Mouse (Mus musculus): Measurements from ENCODE around the gene Mgat4b.

The Mgat4b gene

DNA sequence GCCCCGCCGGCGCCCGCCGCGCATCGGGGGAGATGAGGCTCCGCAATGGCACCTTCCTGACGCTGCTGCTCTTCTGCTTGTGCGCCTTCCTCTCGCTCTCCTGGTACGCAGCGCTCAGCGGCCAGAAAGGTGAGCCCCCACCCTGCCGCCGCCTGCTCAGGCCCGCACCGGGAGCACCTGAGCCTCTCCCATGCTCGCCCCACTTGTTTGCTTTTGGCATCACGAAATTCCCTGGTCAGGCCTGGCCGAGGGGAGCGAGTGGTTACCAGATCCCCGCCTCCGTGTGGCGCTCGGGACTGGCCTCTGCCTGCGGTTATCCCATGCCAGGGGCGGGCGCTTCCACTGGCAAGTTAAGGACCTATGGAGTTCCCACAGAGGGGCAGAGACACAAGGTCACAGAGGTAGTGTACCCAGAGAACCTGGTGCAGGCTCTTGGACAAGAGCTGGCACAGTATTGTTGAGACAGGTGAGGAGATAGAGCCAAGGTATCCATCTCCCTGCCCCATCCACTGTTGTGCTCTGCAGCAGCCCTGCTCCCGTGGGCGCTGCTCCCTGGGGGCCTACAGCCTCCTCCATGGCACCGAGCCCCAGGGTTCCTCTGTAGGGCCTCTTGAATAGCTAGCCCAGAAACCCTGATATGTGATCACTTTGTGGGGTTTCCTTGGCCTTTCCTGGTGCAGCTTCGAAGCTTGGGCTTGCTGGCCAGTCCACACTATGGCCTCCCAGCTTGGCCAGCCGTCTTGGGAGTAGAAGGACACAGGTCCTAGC is 15.1 kb downstream of the Mgat4b start:
- peak; percentile 45 for DNase-seq (ENCODE audit: low spot score)

DNA sequence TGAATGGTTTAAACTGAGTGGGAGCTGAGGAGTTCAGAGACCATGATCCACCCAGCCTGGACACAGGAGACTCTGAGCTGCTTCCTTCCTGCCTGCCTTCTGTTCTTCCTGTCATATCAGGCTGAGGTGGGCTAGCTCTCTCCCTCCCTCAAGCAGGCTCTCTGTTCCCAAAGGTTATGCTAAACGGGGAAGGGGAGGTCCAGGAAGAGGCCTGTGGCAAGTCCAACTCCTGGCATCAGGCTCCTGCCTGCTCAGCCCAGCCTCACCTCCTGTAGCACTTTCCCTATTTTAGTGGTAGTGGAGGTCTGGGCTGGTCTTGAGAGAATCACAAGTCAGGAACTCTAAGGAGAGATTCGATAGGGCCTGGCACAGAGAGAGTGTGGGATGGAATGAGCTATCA is 15.7 kb downstream of the Mgat4b start:
- DNase-seq (ENCODE audit: low spot score) = no peak

DNA sequence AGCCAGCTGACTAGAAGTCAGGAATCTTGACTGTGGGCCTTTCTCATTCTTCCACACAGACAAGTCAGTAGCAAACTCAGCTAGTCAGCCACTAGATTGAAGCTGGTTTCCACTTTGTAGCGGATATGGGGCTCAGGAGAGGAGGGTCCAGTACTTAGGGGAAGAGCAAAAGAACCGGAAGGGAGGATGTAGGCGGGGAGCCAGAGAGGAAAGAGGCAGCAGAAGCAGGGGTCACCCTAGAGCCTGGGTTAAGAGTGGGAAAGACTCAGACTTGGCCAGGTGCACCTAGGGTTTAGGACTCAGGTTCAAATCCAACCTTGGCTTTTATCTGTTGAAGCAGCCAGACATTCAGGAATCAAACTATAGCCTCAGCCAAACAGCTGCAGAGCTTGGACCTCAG is 16.5 kb downstream of the Mgat4b start:
- no peak for DNase-seq (ENCODE audit: low spot score)

DNA sequence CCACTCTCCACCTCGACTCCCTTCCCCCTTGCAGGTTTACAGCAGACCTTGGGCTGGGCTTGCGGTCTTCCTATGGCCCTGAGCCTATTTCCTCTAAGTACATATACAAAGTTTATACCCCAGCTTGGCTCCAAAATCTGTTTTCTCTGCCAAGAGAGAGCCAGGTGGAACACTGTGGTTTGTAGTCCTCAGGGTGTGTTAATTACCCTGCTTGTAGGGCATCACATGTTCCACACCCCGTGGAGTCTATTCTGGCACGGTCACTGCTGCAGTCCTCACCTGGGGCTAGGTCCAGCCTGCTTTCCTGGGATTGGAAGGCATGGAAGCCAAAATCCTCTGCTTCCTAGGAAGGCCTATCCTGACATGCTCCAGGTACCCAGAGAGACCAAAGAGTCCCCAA is 17.0 kb downstream of the Mgat4b start:
- DNase-seq (ENCODE audit: low spot score) = no peak

DNA sequence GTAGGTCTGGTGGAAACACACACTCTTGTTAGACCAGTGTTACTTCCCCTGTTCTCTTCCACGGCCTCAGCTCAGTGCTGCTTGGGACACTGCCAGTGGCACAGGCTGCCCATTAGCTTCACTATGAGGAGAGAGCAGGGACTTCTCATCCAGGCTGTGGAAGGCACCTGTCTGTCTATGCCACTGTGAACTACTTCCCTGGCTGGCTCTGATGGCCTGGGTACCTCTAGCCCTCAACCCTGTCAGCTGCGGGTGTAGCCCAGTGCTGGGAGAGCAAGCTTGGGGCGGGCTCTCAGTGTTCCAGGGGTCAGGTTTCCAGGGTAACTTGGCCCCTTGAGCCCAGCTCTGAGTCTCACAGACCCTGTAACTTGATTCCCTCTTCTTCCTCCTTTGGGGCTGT is 18.1 kb downstream of the Mgat4b start:
- DNase-seq (ENCODE audit: low spot score) = no peak

DNA sequence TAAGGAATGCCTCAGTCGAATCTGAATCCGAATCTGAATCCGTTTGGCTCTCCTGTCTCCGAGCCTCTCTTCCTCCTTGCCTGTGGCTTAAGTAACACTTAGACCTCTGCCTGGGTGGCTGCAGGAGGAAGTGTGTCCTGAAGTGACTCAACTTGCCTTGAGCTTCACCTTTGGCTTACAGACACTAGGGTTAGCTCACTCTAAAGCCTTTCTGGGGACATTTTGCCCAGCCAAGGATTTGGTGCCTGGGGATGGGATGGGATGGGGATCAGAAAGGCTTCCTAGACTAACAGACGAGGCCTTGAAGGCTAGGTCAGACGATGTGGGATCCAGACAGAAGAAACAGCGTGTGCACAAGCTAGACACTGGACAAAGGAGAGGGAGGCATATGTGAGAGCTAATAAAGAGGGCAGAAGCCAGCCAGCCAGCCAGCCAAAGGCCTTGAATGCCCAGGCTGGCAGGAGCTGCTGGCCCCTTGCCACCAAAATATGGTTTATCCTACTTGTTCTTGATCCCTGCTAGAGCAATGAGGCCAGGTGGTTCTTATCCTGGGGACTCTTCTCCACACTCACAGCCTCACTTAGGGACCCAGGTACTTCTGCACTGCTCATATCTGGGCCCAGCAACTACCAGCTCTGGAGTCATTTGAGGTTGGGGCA is 18.7 kb downstream of the Mgat4b start:
- no peak for DNase-seq (ENCODE audit: low spot score)

DNA sequence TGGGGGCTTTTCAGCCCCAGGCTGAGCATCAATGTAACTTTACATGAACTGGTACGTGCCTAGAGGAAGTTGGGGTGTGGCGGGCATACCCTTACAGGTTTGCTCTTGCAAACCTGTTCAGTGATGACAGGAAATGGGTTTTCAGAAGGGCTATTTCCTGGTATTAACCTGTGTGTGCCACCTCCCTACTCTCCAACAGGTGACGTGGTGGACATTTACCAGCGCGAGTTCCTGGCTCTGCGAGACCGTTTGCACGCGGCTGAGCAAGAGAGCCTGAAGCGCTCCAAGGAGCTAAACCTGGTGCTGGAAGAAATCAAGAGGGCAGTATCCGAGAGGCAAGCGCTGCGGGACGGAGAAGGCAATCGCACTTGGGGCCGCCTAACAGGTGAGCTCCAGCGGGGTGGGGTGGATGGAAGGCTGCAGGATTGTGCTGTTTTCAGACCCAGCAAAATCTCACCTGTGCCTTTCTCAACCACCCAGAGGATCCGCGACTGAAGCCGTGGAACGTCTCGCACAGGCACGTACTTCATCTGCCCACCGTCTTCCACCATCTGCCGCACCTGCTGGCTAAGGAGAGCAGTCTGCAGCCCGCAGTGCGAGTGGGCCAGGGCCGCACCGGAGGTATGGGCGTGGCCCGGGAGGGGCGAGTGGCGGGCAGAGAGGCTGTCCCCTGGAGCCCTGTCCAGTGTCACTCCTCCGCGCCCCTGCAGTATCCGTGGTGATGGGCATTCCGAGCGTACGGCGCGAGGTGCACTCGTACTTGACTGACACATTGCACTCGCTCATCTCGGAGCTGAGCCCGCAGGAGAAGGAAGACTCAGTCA is 20.0 kb downstream of the Mgat4b start:
- DNase-seq (ENCODE audit: low spot score) = no peak

DNA sequence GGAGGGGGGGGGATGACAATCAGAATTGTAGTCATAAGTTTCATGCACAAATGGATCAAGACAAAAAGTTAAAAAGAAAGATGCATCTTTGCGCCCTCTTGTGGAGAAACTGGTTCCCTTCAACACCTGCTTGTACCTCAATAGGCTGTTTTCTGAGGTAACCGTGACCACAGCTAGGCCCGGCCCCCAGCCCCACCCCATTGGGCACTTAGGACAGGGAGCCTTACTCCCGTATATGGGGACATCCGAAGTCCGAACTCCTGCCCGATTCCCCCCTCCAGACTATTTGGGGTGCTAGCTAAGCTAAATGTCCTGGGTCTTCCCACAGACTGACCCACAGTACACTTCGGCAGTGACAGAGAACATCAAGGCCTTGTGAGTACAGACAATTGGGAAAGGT is 20.7 kb downstream of the Mgat4b start:
- peak; percentile 92 for DNase-seq (ENCODE audit: low spot score)

DNA sequence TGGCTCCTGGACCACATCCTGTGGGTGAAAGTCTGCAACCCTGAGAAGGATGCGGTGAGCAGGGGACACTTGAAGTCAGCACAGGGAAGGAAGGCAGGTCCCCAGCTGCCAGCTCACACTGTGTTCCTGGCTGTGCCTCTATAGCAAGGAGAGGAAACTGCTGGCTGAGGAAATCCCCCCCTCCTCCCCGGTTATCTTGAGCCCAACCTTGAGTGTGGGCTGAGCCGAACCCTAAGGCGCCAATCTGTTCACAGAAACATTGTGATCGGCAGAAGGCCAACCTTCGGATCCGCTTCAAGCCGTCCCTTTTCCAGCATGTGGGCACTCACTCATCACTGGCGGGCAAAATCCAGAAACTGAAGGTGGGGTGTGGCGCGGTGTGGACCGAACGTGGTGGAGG is 22.3 kb downstream of the Mgat4b start:
- DNase-seq (ENCODE audit: low spot score) = no peak

DNA sequence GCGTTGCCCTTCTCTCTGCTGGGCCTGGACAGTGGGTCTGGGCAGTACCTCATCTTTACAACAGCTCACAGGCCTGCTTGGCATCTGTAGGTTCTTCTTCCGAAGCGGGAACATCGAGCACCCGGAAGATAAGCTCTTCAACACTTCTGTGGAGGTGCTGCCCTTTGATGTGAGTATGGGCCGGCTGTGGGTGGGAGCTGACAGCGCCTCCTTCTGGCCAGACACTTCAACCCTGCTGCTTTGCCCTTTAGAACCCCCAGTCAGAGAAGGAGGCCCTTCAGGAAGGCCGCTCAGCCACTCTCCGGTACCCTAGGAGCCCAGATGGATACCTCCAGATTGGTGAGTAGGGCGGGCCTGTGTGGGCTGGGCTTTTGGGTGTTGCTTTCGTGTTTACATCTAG is 23.3 kb downstream of the Mgat4b start:
- no peak for DNase-seq (ENCODE audit: low spot score)

DNA sequence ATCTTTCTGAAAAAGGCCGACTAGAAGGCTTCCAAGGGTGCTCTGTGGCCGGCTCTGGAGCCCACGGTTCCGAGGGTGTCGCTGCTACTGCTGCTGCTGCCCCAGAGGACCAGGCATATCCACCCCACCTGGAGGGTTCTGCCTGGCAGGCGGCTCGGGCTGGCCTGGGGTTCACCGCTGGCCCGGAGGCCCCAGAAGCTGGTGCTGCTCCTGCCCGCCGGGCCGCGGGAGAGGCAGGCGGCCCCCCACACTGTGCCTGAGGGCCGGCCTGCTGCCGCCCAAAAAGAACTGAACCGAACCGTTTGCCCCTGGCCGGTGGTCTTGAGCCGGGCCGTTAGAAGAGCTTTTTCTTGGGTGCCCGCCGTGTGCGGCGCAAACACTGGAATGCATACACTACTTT is 23.9 kb downstream of the Mgat4b start:
- no peak for DNase-seq (ENCODE audit: low spot score)

DNA sequence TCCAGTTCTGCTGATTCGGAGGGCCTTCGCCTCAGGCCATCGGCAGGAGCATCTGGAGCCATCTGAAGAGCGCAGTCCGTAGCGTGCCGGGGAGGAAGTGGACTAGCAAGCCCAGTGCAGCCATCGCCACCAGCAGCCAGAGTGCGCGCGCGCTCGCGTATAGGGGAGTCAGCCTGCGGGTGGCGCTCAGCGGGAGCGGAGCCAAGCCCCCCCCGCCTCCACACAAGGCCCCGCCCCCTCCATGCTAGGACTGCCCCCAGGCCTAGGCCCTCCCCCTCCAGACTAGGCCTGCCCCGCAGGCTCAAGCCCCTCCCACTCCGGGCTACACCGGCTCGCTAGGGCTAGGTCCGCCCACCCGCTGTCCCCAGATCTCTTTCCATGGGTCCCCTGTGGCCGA is 25.8 kb downstream of the Mgat4b start:
- DNase-seq (ENCODE audit: low spot score) = peak; percentile 87

DNA sequence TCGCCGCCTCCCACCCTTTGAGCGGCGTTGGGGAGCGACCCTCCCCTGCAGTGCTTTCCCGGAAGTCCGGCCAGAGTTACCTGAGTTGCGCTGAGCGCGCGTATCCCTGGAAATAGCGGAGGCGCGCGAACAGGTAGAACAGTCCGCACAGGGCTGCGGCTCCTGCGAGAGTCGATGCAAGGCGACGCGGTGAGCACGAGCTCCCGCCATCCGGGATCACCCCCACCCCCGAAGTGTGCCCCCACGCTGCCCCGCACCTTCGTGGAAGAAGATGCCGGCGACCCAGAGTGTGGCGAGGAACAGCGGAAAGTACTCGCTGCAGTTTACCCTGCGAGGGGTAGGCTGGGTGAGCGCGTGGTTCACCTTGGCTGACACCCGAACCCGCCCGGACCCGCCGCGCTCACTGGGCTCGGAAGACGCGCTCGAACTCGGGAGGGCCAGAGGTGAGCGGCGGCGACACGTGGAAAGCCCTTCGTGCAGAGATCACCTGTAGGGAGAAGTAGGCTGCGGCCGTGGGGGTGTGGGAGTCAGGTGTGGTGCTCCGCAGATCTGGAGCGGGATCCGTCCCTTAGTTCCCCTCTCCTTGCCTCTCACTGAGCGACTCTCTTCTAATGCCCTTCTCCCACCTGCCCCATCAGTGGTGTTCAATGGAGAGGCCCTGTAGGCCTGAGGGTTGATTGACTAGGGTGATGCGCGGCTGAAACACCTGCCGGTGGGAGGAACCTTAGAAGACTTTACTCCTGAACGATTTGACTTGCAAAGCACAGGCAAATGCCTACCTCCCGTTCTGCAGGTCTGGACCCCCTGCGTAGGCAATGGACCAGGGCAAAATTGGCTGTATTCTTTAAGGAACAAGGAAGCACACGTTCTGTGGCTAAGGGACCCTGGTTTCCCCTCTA is 26.5 kb downstream of the Mgat4b start:
- DNase-seq (ENCODE audit: low spot score) = no peak

DNA sequence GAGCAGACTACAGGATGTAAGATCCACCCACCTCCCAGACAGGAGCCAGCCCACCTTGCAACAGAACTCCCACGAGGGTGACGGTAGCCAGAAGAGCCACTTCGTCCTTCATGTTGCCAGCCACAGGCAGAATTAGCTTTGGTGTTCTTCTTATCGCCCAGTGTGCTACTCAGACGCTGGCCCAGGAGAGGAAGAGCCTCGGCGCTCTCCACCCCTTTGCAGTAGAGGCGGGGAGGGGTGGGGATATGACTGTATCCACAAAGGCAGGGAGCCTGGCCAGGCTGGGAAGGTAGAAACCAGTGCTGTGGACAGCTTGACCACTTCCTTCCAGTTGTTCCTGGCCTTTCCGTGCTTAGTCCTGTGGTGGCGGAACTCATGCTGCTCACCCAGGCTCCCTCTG is 27.6 kb downstream of the Mgat4b start, which contains the start of gene Ltc4s:
Gene Ltc4s (minus strand): TSS at position 293 of the 400 bp plus-strand sequence.
- no peak for DNase-seq (ENCODE audit: low spot score)

DNA sequence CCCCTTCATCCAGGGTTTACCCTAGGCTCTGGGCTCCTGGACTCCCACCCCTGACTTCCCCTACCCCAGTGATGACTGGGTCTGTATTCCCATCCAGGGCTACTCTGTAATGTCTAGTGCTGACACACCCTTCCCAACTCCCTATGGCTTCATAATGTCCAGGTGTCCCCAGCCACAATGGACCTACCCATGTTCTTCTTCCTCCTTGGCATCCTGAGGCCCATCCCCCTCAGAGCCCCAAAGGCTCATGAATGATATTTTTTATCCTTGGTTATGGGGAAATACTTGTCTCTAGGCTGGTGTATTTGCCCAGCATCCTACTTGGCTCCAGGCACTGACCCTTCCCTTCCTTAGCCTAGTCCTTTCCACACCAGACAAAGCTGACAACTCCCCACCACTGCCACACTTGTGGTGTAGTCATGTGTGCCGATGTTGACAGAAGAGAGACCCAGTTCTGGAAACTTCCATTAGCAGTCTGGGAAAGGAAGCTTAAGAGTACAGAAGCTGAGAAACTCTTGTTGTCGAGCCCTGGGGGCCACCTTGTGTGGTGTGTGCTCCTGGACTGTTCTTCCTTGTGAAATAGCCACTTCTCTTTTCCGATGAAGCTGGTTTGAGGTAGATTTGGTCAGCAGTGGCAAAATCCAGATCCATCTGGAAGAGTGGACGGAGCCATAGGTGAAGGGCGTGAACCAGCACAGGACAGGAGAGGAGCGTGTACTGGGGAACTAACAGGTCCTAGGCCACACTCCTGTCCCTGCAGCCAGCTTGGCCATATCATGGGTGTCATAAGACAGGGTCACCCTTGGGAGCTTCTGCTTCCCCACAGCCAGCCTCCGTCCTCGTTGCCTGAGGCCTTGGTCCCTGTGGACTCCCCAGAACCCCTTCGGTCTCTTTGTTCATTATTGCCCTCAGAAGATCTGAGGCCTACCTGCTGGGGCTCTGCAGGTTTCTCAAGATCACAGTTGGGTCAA is 28.4 kb downstream of the Mgat4b start:
- DNase-seq (ENCODE audit: low spot score) = no peak

DNA sequence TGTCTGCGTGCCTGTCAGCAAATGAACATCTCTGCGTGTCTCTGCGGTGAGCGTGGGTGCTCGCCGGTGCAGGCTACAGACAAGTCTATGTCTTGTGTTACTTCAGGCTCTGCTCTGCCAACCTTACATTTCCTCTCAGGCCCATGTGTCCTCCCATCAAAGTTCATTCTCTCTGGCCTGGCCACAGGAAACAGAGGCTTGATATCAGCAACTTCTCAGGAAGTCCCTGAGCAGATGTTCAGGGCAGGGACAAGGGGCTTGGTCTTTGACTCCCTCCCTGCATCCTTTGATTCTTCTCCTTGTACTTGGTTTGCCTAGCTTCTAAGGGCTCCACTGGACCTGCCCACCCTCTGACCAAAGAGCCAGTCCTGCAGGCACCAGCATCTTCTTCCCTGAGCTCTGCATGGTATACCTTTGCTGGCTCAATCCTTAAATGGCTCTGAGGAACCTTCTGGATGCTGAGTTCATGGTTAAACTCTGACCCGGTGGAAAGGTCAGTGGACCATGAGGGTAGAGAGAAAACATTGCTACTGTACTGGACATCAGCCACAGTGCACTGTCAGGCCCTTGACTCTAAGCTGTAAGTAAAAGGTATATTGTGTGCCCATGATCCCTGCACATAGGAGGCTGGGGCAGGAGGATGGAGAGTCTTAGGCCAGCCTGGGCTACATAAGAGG is 29.7 kb downstream of the Mgat4b start:
- DNase-seq (ENCODE audit: low spot score) = no peak

DNA sequence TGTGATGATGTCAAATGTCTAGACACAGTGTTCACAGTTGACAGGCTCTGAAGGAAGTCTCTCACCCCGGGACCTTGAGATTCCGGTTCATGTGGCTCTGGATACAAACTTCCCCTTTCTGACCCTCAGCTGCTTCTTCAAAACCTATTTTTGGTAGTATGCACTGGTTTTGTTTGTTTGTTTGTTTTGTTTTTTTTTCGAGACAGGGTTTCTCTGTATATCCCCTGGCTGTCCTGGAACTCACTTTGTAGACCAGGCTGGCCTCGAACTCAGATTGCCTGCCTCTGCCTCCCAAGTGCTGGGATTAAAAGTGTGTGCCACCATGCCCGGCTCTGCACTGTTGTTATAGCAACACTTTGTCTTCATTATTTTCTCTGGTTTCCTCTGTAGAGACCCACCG is 33.2 kb downstream of the Mgat4b start:
- DNase-seq (ENCODE audit: low spot score) = no peak

DNA sequence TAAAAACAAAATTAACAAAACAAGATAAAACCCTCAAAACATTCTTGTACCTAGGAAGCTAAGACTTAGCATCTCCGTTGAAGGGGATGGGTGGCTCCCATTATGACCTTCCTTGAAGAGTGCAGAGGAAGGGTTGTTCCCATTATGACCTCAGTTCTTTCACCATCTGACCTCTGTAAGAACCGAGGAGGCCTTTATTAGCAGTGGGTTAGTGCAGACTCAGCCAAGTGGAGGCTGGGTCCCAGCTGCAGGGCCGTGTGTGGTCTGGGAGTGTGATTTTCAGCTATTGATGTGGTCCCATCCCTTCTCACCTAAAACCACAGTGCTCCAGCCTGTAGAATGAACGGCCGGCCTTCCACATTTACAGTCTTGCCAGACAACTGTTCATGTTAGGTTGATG is 34.6 kb downstream of the Mgat4b start:
- DNase-seq (ENCODE audit: low spot score) = no peak

DNA sequence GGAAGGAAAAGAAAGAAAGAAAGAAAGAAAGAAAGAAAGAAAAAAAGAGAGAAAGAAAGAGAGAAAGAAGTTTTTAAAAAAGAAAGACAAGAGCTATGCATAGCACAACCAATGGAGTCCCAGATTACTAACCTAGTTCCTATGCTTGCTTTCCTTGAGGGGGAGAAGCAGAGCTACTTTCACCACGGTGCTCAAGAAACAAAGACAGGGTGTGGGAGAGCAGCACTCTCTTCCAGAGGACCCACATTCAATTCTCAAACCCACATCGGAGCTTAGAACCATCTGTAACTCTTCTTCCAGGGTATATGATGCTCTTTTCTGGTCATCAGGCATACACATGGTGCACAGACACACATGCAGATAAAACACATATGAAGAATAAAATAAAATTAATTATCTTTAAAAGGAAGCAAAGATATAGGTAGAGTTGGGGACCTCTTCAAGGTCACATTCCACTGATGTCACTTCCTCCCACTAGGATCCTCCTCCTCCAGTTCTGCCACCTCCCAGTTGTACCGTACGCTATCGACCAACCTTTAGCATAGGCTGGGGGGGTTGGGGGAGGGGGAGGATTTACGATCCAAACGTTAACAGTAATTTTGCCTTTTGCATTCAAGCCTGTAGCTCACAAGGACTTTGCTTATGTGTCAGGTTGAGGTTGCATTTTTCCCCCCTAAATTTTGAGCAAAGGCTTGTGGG is 37.9 kb downstream of the Mgat4b start:
- no peak for DNase-seq (ENCODE audit: low spot score)

DNA sequence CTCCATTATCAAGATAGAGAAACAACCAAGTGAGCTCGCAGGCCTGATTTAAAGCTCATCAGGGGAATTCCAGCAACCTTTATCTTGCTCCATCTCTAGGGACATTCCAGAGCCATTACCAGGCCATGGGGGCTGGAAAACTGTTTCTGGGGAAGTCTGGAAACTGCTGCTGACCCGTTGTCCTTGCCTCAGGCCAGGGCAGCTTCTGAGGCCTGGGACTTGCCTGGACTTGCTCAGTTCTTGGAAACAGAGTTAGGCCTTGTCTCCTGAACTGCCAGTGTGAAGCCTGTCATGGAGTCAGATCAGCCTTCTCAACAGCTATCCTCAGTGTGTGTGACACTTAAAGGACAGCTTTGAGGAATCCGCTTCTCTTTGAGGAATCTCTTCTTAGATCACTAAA is 41.5 kb downstream of the Mgat4b start:
- no peak for DNase-seq (ENCODE audit: low spot score)

All from retina, embryonic 14.5 days (tissue).